Mouse (Mus musculus) heart, embryonic 11.5 days (tissue): ENCODE results near the gene Adamtsl2. TPM values are rescaled to one million over a fixed set of nuclear protein-coding genes. Genes with fewer than 3 reads are reported as not detected.

Source experiments
- ATAC-seq: fragments of 200-750 bp; cut with Nextera tagmentation; replicated peaks from 2 replicates; pipeline ENCODE4 v1.8.0; 2017; ENCODE audit warnings: moderate library complexity; ENCODE audit not compliant: insufficient number of reproducible peaks, low FRiP score, low TSS enrichment
- H3K27ac ChIP-seq: fragments of 300-500 bp; sonication (generic); 2 replicates; pipeline ENCODE4 v1.5.1; 2014; ENCODE audit warnings: mild to moderate bottlenecking, low read depth, low read length
- H3K27me3 ChIP-seq: fragments of 300-500 bp; sonication (generic); 2 replicates; pipeline ENCODE4 v1.6.1; 2014; ENCODE audit warnings: mild to moderate bottlenecking, low read length, mixed read lengths; ENCODE audit not compliant: control insufficient read depth, insufficient read depth
- H3K36me3 ChIP-seq: fragments of 300-500 bp; sonication (generic); 2 replicates; pipeline ENCODE4 v1.6.1; 2014; ENCODE audit warnings: mild to moderate bottlenecking, low read length, moderate library complexity, mixed read lengths; ENCODE audit not compliant: control insufficient read depth, insufficient read depth
- H3K4me1 ChIP-seq: fragments of 300-500 bp; sonication (generic); 2 replicates; pipeline ENCODE4 v1.6.1; 2014; ENCODE audit warnings: low read length; ENCODE audit not compliant: control insufficient read depth, insufficient read depth
- H3K4me2 ChIP-seq: fragments of 300-500 bp; sonication (generic); 2 replicates; pipeline ENCODE4 v1.6.1; 2014; ENCODE audit warnings: mild to moderate bottlenecking, moderate library complexity
- H3K4me3 ChIP-seq: fragments of 300-500 bp; sonication (generic); 2 replicates; pipeline ENCODE4 v1.5.1; 2014; ENCODE audit warnings: low read depth, low read length
- H3K9ac ChIP-seq: fragments of 300-500 bp; sonication (generic); 2 replicates; pipeline ENCODE4 v1.6.1; 2014; ENCODE audit warnings: mild to moderate bottlenecking, low read depth, low read length, moderate library complexity
- H3K9me3 ChIP-seq: fragments of 300-500 bp; sonication (generic); replicated peaks from 2 replicates; pipeline ENCODE4 v1.6.1; 2016; ENCODE audit warnings: low read length; ENCODE audit not compliant: control insufficient read depth
- WGBS: fragments of 180-500 bp; shearing (Covaris S2); extraction: QIAGEN DNeasy Blood & Tissue Kit; methylation state at CpG from one replicate; pipeline ENCODE4 v1.1.7; 2014; ENCODE audit not compliant: insufficient replicate concordance; 5-methylcytosine and 5-hydroxymethylcytosine counted together
- polyA plus RNA-seq: library from polyadenylated mRNA; unstranded; fragments of >200 nt; fragmentation: Nextera tagmentation; extraction: Ambion mirVana; gene quantifications from 2 replicates; pipeline ENCODE4 v1.2.1, GENCODE M21; 2014

Gene Adamtsl2
- polyA plus RNA-seq, 1 experiment from 2014 or later, result 9.0 TPM

DNA sequence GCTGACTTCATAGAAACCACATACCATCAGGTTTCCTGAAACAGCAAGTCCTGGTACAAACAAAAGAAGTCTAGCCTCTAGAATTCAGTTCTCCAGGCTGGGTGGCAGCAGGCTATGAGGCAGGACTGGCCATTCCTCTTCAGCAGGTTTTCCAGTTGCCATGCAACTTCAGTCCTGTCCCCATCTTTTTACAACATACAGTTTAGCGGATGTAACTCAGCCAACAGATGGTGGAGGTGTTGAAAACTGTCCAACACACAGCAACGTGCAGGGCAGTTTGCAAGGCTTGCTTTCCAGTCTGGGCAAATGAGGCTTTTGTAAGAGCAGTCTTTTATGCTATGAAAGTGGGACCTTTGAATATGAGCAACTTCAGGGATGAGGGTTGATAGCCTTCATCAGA lies 65.8 kb downstream of the Adamtsl2 start:
- no peak overlapping the region for H3K9ac ChIP-seq
- no peaks in the 10 kb centered on the region for H3K36me3 ChIP-seq
- no peak overlapping the region for H3K4me2 ChIP-seq
- H3K27ac ChIP-seq, result no peak overlapping the region
- no peak for ATAC-seq
- H3K4me1 ChIP-seq, result peaks cover 11% of the 10 kb centered on the region
- WGBS, result 52% methylated on average over 2 of the region's 2 CpGs
- no peaks in the 10 kb centered on the region for H3K9me3 ChIP-seq
- H3K27me3 ChIP-seq, result peaks cover 47% of the 10 kb centered on the region
- no peak overlapping the region for H3K4me3 ChIP-seq

- Histone ChIP-seq H3K4me3 (no peak overlapping the region), H3K9ac (no peak overlapping the region), H3K4me2 (no peak overlapping the region), H3K36me3 (no peaks in the 10 kb centered on the region), H3K27ac (no peak overlapping the region), H3K4me1 (peaks cover 10% of the 10 kb centered on the region), H3K9me3 (no peaks in the 10 kb centered on the region), H3K27me3 (peaks cover 30% of the 10 kb centered on the region)
- no peak for ATAC-seq
- 71% methylated on average over 6 of the region's 6 CpGs for WGBS
Observed at GRCm38 (mm10) chr2:27146840-27147239, 67.7 kb downstream of the Adamtsl2 start.

GRCm38 (mm10) chr2:27149457-27149856 lies 70.3 kb downstream of the Adamtsl2 start:
- H3K4me2 ChIP-seq, result no peak overlapping the region
- H3K27ac ChIP-seq, result no peak overlapping the region
- H3K36me3 ChIP-seq, result no peaks in the 10 kb centered on the region
- no peak overlapping the region for H3K9ac ChIP-seq
- H3K9me3 ChIP-seq, result no peaks in the 10 kb centered on the region
- ATAC-seq, result no peak
- H3K4me1 ChIP-seq, result peaks cover 5% of the 10 kb centered on the region; the same call in 1 of the 2 replicates
- H3K27me3 ChIP-seq, result peaks cover 12% of the 10 kb centered on the region
- no peak overlapping the region for H3K4me3 ChIP-seq
- WGBS, result 8% methylated on average over 2 of the region's 2 CpGs

DNA sequence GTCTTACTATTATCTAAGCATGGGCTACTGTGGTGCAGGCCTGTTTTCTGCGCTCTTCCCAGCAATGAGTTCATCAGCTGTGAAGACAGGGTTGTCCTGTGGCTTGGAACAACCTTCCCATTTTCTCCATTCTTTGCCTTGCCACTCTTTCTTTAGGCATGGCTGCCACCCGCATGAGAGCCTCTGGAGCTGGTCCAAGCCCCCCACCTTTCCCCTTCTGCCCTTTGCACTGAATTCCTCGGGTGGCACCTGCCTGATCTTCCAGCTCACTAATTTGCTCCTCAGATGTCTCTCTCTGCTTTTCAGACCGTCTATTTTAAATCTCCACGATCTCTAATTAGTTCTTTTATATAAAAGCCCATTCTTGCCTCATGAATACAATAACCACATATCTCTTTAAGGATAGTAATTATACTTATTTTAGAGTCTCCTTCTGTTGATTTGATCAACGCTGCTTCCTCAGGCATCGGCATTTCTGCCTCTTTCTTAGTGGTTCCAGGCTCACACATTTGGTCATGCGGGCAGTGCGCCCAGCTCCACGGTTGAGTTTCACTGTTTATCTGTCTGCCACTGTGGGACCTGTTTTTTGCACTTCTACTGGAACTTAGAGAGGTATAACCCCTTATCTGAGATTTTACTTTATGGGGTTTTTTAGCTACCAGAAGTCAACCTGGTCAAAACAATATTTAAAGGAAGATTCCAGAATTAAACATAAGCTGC lies 75.4 kb downstream of the Adamtsl2 start:
- Histone ChIP-seq H3K4me3 (no peak overlapping the region), H3K27ac (no peak overlapping the region), H3K4me1 (no peaks in the 10 kb centered on the region; the same call in 1 of the 2 replicates), H3K9me3 (no peaks in the 10 kb centered on the region), H3K27me3 (peaks cover 2% of the 10 kb centered on the region; the same call in 1 of the 2 replicates), H3K9ac (no peak overlapping the region), H3K4me2 (no peak overlapping the region), H3K36me3 (no peaks in the 10 kb centered on the region)
- ATAC-seq, result no peak
- WGBS, result 77% methylated on average over 10 of the region's 10 CpGs

GRCm38 (mm10) chr2:27156596-27156995 lies 77.4 kb downstream of the Adamtsl2 start:
- no peak overlapping the region for H3K27ac ChIP-seq
- 79% methylated on average over 6 of the region's 6 CpGs for WGBS
- H3K4me3 ChIP-seq, result no peak overlapping the region
- H3K9me3 ChIP-seq, result no peaks in the 10 kb centered on the region
- no peak for ATAC-seq
- H3K4me1 ChIP-seq, result no peaks in the 10 kb centered on the region
- no peaks in the 10 kb centered on the region for H3K36me3 ChIP-seq
- no peak overlapping the region for H3K4me2 ChIP-seq
- H3K9ac ChIP-seq, result no peak overlapping the region
- no peaks in the 10 kb centered on the region; the same call in 1 of the 2 replicates for H3K27me3 ChIP-seq

Other genes starting within 250 kb of the Adamtsl2 start
- gene Abo, start 214.4 kb upstream of the Adamtsl2 start, polyA plus RNA-seq, result not detected in 2 replicates
- gene Surf6, start 176.5 kb upstream of the Adamtsl2 start, polyA plus RNA-seq, result 8.7 and 8.9 TPM in 2 replicates
- gene Med22, start 168.7 kb upstream of the Adamtsl2 start, polyA plus RNA-seq, result 29.1 and 31.2 TPM in 2 replicates
- gene Rpl7a, start 168.6 kb upstream of the Adamtsl2 start, polyA plus RNA-seq, result 428 and 468 TPM in 2 replicates
- gene Surf2, start 163.0 kb upstream of the Adamtsl2 start, polyA plus RNA-seq, result 32.0 and 32.1 TPM in 2 replicates
- gene Surf1, start 162.8 kb upstream of the Adamtsl2 start, polyA plus RNA-seq, result 40.3 and 43.2 TPM in 2 replicates
- gene Surf4, start 145.5 kb upstream of the Adamtsl2 start, polyA plus RNA-seq, result 197 and 237 TPM in 2 replicates
- 0.10 and 0.14 TPM in 2 replicates for gene Stkld1, start 145.3 kb upstream of the Adamtsl2 start, polyA plus RNA-seq
- 31.0 and 34.2 TPM in 2 replicates for gene Rexo4, start 115.0 kb upstream of the Adamtsl2 start, polyA plus RNA-seq
- 0.07 TPM in 1 of 2 replicates, not detected in the other for gene Adamts13, start 106.0 kb upstream of the Adamtsl2 start, polyA plus RNA-seq
- gene Cacfd1, start 69.5 kb upstream of the Adamtsl2 start, polyA plus RNA-seq, result 37.4 and 46.4 TPM in 2 replicates
- 0.30 TPM in 1 of 2 replicates, not detected in the other for gene Slc2a6, start 51.4 kb upstream of the Adamtsl2 start, polyA plus RNA-seq
- 0.15 and 0.23 TPM in 2 replicates for gene Mymk, start 7.2 kb upstream of the Adamtsl2 start, polyA plus RNA-seq
- gene Fam163b, start 63.1 kb downstream of the Adamtsl2 start, polyA plus RNA-seq, result 0.39 and 0.54 TPM in 2 replicates
- gene Dbh, start 85.9 kb downstream of the Adamtsl2 start, polyA plus RNA-seq, result 0.47 and 0.63 TPM in 2 replicates
- 12.9 and 15.1 TPM in 2 replicates for gene Sardh, start 169.0 kb downstream of the Adamtsl2 start, polyA plus RNA-seq